Mouse (Mus musculus) kidney, embryonic 14.5 days (tissue): Measurements from ENCODE around the gene Fam98a. TPM values are rescaled to one million over a fixed set of nuclear protein-coding genes. Genes with fewer than 3 reads are reported as not detected.

ENCODE experiments used
- ATAC-seq: fragments of 200-750 bp; cut with Nextera tagmentation; 2 replicates; pipeline ENCODE4 v1.8.0; 2017; ENCODE audit warnings: moderate number of reproducible peaks, mild to moderate bottlenecking, moderate TSS enrichment, moderate library complexity; ENCODE audit not compliant: low FRiP score, low TSS enrichment
- H3K27ac ChIP-seq: fragments of 300-500 bp; sonication (generic); 2 replicates; pipeline ENCODE4 v1.5.1; 2014; ENCODE audit warnings: low read depth, mild to moderate bottlenecking, low read length, moderate library complexity, mixed read lengths
- H3K27me3 ChIP-seq: fragments of 300-500 bp; sonication (generic); 2 replicates; pipeline ENCODE4 v1.6.1; 2014; ENCODE audit warnings: mild to moderate bottlenecking, low read length; ENCODE audit not compliant: control insufficient read depth, insufficient read depth
- H3K36me3 ChIP-seq: fragments of 300-500 bp; sonication (generic); 2 replicates; pipeline ENCODE4 v1.6.1; 2014; ENCODE audit warnings: low read length, mixed read lengths; ENCODE audit not compliant: control insufficient read depth, insufficient read depth
- H3K4me1 ChIP-seq: fragments of 300-500 bp; sonication (generic); 2 replicates; pipeline ENCODE4 v1.6.1; 2014; ENCODE audit warnings: low read length, mixed read lengths; ENCODE audit not compliant: control insufficient read depth, insufficient read depth
- H3K4me2 ChIP-seq: fragments of 300-500 bp; sonication (generic); replicated peaks from 2 replicates; pipeline ENCODE4 v1.6.1; 2014; ENCODE audit warnings: low read depth, mild to moderate bottlenecking, low read length
- H3K4me3 ChIP-seq: fragments of 300-500 bp; sonication (generic); 2 replicates; pipeline ENCODE4 v1.5.1; 2014; ENCODE audit warnings: mild to moderate bottlenecking, low read length
- H3K9ac ChIP-seq: fragments of 300-500 bp; sonication (generic); 2 replicates; pipeline ENCODE4 v1.6.1; 2014; ENCODE audit warnings: low read depth, mild to moderate bottlenecking, low read length, moderate library complexity
- H3K9me3 ChIP-seq: fragments of 300-500 bp; sonication (generic); 2 replicates; pipeline ENCODE4 v1.6.1; 2016; ENCODE audit warnings: low read length; ENCODE audit not compliant: control insufficient read depth
- WGBS: fragments of 180-500 bp; shearing (Covaris S2); extraction: QIAGEN DNeasy Blood & Tissue Kit; methylation state at CpG from one replicate; pipeline ENCODE4 v1.1.7; 2014; 5-methylcytosine and 5-hydroxymethylcytosine counted together
- polyA plus RNA-seq: library from polyadenylated mRNA; unstranded; fragments of >200 nt; fragmentation: Nextera tagmentation; extraction: Ambion mirVana; gene quantifications from 2 replicates; pipeline ENCODE4 v1.2.1, GENCODE M21; 2014

Fam98a gene
- polyA plus RNA-seq, 1 experiment from 2014 or later: 8.6 TPM

GRCm38 (mm10) chr17:75509257-75509656, 42.5 kb downstream of the Fam98a start:
- Histone ChIP-seq H3K4me1 (no peaks in the 10 kb centered on the region), H3K36me3 (no peaks in the 10 kb centered on the region), H3K27ac (no peak overlapping the region), H3K9me3 (no peaks in the 10 kb centered on the region), H3K27me3 (no peaks in the 10 kb centered on the region), H3K9ac (no peak overlapping the region), H3K4me3 (no peak overlapping the region), H3K4me2 (no peak overlapping the region)
- ATAC-seq: no peak
- WGBS: 90% methylated on average over 5 of the region's 5 CpGs

DNA sequence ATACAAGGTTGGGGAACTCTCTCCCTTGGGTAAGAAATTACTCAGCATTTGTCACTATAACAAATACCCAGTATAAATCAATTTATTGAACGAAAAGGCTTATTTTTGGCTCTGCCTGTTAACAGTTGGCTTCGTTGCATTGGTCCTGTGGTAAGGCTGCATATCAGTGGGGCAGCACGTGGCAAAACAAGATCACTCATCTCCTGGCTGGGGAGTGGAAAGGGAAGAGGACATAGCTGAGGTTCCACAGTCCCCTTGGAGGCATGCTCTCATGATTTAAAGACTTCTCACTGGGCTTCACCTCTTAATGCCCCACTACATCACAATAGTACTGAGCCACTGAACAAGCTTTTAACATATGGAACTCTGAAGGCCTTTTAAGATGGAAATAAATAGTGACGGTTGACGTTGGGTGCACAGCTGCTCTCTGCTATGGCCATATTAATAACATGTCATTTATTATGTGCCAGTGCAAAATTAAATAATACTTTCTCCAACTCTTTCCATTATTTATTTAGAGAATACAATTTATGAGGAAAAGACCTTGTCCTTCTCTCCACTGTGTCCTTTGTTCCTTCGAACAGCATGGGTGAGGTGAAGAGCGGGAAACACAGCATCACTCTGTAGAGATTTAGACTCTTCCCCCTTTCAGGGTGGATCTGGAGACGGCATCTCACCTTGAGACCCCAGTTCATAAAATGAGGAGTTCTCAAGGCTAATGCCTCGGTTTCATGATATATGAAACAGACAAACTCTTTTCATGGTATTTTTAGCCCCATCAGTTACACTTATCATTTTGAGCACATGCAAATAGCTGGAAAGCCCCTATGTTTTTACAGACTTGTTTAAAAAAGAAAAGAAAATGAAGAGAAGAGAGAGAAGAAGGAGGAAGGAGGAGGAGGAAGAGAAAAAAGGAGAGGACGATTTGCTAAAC, 44.8 kb downstream of the Fam98a start:
- Histone ChIP-seq H3K4me3 (no peak overlapping the region), H3K4me2 (no peak overlapping the region), H3K36me3 (no peaks in the 10 kb centered on the region), H3K4me1 (no peaks in the 10 kb centered on the region), H3K27me3 (no peaks in the 10 kb centered on the region), H3K27ac (no peak overlapping the region), H3K9ac (no peak overlapping the region), H3K9me3 (no peaks in the 10 kb centered on the region)
- WGBS: 74% methylated on average over 10 of the region's 10 CpGs
- no peak for ATAC-seq

- ATAC-seq: no peak
- Histone ChIP-seq H3K9me3 (no peaks in the 10 kb centered on the region), H3K27me3 (no peaks in the 10 kb centered on the region), H3K36me3 (no peaks in the 10 kb centered on the region), H3K4me1 (no peaks in the 10 kb centered on the region), H3K4me2 (no peak overlapping the region), H3K9ac (no peak overlapping the region), H3K4me3 (no peak overlapping the region), H3K27ac (no peak overlapping the region)
- 79% methylated on average over 10 of the region's 10 CpGs for WGBS
Measured at GRCm38 (mm10) chr17:75506097-75506675, 45.6 kb downstream of the Fam98a start.

DNA sequence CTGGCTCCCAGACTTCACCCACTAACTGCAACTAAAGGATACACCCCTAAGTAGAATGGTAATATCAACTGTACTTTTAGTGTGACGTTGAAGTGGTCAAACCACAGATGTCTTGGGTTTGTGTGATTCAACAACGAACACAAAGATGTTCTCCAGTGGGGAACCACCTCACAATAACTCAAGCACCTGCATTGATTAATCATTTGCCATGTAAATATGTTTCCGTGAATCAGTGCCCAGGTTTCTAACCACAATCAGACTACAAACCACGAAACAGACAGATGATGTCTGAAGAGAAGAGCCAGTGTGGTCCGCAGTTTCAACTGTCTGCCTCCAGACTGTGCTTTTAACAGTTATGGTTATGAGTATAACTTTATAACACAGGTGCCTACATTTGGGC, 46.7 kb downstream of the Fam98a start:
- Histone ChIP-seq H3K4me2 (no peak overlapping the region), H3K27ac (no peak overlapping the region), H3K27me3 (no peaks in the 10 kb centered on the region), H3K9me3 (no peaks in the 10 kb centered on the region), H3K4me3 (no peak overlapping the region), H3K36me3 (no peaks in the 10 kb centered on the region), H3K9ac (no peak overlapping the region), H3K4me1 (no peaks in the 10 kb centered on the region)
- WGBS: 91% methylated on average over 5 of the region's 5 CpGs
- no peak for ATAC-seq

- no peak overlapping the region for H3K27ac ChIP-seq
- no peaks in the 10 kb centered on the region for H3K36me3 ChIP-seq
- WGBS: 92% methylated on average over 3 of the region's 3 CpGs
- no peak overlapping the region for H3K4me2 ChIP-seq
- no peaks in the 10 kb centered on the region for H3K4me1 ChIP-seq
- no peak overlapping the region for H3K4me3 ChIP-seq
- H3K9ac ChIP-seq: no peak overlapping the region
- H3K27me3 ChIP-seq: no peaks in the 10 kb centered on the region
- ATAC-seq: no peak
- H3K9me3 ChIP-seq: no peaks in the 10 kb centered on the region
Measured at GRCm38 (mm10) chr17:75503031-75503430, 48.7 kb downstream of the Fam98a start.

DNA sequence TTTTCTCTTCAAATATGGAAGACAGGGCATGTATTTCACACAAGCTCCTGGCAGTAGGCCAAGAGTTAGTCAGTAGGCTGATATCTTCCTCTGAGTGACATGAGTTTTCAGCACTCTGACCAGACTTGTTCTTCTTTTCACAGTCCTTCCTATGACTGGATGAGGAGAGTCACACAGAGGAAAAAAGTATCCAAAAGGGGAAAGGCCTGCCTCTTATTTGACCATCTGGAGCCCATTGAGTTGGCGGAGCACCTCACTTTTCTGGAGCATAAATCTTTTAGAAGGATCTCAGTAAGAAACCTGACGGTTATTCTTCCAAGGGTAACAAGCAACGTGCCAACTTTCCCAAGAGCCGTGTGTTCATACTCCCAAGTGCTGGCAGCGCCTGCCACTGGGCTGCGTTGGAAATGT, 53.5 kb downstream of the Fam98a start:
- Histone ChIP-seq H3K4me1 (no peaks in the 10 kb centered on the region), H3K36me3 (no peaks in the 10 kb centered on the region), H3K9me3 (no peaks in the 10 kb centered on the region), H3K27me3 (no peaks in the 10 kb centered on the region), H3K4me2 (no peak overlapping the region), H3K4me3 (no peak overlapping the region), H3K9ac (no peak overlapping the region), H3K27ac (no peak overlapping the region)
- 83% methylated on average over 6 of the region's 6 CpGs for WGBS
- no peak for ATAC-seq

- Histone ChIP-seq H3K9me3 (no peaks in the 10 kb centered on the region), H3K27me3 (no peaks in the 10 kb centered on the region), H3K4me2 (no peak overlapping the region), H3K4me1 (no peaks in the 10 kb centered on the region), H3K36me3 (no peaks in the 10 kb centered on the region), H3K9ac (no peak overlapping the region), H3K4me3 (no peak overlapping the region), H3K27ac (no peak overlapping the region)
- no peak for ATAC-seq
- 66% methylated on average over 4 of the region's 4 CpGs for WGBS
Measured at GRCm38 (mm10) chr17:75495213-75495612, 56.5 kb downstream of the Fam98a start.

Other genes with a start within 250 kb of the Fam98a start
- 20.3 and 28.8 TPM in 2 replicates for gene Rasgrp3, start 116.0 kb downstream of the Fam98a start, polyA plus RNA-seq